In the genomic region with DNA sequence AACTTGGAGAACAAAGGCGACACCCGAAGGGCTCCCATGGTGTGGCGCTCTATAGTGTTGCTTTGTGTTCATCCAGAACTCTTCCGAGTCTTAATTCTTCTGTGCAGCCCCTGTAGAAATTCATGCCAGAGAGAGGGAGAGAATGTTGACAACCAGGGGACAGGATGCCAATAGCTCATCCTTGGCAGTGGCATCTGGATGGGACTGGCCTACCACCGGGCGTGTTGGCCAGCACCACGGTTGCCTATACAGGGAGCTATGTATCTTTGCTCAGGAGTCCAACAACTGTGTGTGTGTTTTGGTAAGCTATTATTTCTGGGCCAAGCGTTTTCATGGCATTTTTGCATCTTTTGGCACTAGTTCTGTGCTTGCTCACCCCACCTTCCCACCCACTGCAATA, we compare ENCODE assay signal across 21 mouse cellular contexts.
DNase-seq lines count a peak whose midpoint lies in the region; ATAC-seq and TF ChIP-seq lines count a peak whose summit lies in the region.
"Had no signal": no experiment of that assay in that cellular context is flagged by ENCODE, and none has a peak within 500 bp of the region (broad histone marks: within the 10 kb centered on the region; RNA-seq: fewer than 3 reads in every experiment).

No protein-coding gene starts in this region.

- no peak for TF ChIP-seq CTCF in hindbrain, postnatal 0 days (IDR thresholded peaks at IDR 0.05; ENCODE audit: low read depth)
- peak; percentile 25; the same call in 1 of the 2 replicates for TF ChIP-seq CTCF in liver, adult 2 months (IDR thresholded peaks at IDR 0.05; ENCODE audit: low read depth, low read length)
- no peak for TF ChIP-seq CTCF in stomach, postnatal 0 days (IDR thresholded peaks at IDR 0.05; ENCODE audit: low read depth)

- DNase-seq in cerebellum, postnatal 14 days, result peak; percentile 11 to 25
- DNase-seq in cerebellum, adult 8-10 months, result no peak
- peak; percentile 19 for DNase-seq in hindbrain, postnatal 0 days (ENCODE audit: low spot score)
- no peak for DNase-seq in hindbrain, embryonic 11.5 days (ENCODE audit: low spot score)
- DNase-seq in liver, adult 2 months (ENCODE audit: extremely low read depth, low read depth, low spot score), result no peak
- no peak for DNase-seq in liver, embryonic 11.5 days (ENCODE audit: low spot score)
- DNase-seq in stomach, postnatal 0 days (ENCODE audit: low spot score), result no peak
- DNase-seq: adrenal gland, postnatal 25 days; gastrocnemius, adult 2 months; gastrocnemius, postnatal 36 days; heart, adult 2 months; kidney, adult 11 months; layer of hippocampus, postnatal 36 days; liver had no signal

- H3K9ac ChIP-seq in hindbrain, postnatal 0 days (replicated peaks; ENCODE audit: low read length), result no peak overlapping the region
- no peak overlapping the region for H3K9ac ChIP-seq in hindbrain, embryonic 11.5 days (ENCODE audit: low read depth, low read length)
- no peak overlapping the region for H3K9ac ChIP-seq in liver, adult 2 months (ENCODE audit: low read depth, low read length)
- H3K9ac ChIP-seq in liver, embryonic 11.5 days (ENCODE audit: low read depth, low read length), result no peak overlapping the region
- H3K9ac ChIP-seq in stomach, postnatal 0 days (ENCODE audit: low read length), result no peak overlapping the region
- H3K9ac ChIP-seq: embryonic facial prominence, embryonic 15.5 days; forebrain, embryonic 13.5 days; heart, embryonic 12.5 days; lung, embryonic 15.5 days; midbrain, embryonic 12.5 days; neural tube, embryonic 13.5 days had no signal

- no peak overlapping the region for H3K4me3 ChIP-seq in hindbrain, postnatal 0 days (ENCODE audit: low read length)
- no peak overlapping the region for H3K4me3 ChIP-seq in hindbrain, embryonic 11.5 days (ENCODE audit: low read depth, low read length)
- H3K4me3 ChIP-seq in liver, adult 2 months (ENCODE audit: insufficient read depth, low read depth, low read length), result no peak overlapping the region
- no peak overlapping the region for H3K4me3 ChIP-seq in liver, embryonic 11.5 days (ENCODE audit: low read depth, low read length)
- H3K4me3 ChIP-seq in stomach, postnatal 0 days (ENCODE audit: low read depth, low read length), result no peak overlapping the region
- H3K4me3 ChIP-seq: embryonic facial prominence, embryonic 10.5 days; embryonic facial prominence, embryonic 15.5 days; forebrain, embryonic 13.5 days; gastrocnemius, adult 2 months; heart, adult 2 months; heart, embryonic 12.5 days; lung, embryonic 15.5 days; midbrain, embryonic 12.5 days; neural tube, embryonic 13.5 days had no signal

- no peaks in the 10 kb centered on the region for H3K27me3 ChIP-seq in hindbrain, postnatal 0 days (ENCODE audit: insufficient read depth, low read length)
- no peaks in the 10 kb centered on the region for H3K27me3 ChIP-seq in hindbrain, embryonic 11.5 days (ENCODE audit: control insufficient read depth, insufficient read depth, low read length)
- H3K27me3 ChIP-seq in liver, adult 2 months (ENCODE audit: control insufficient read depth, insufficient read depth, low read length), result no peaks in the 10 kb centered on the region
- no peaks in the 10 kb centered on the region for H3K27me3 ChIP-seq in liver, embryonic 11.5 days (replicated peaks; ENCODE audit: control insufficient read depth, insufficient read depth, low read length)
- H3K27me3 ChIP-seq in stomach, postnatal 0 days (ENCODE audit: control insufficient read depth, insufficient read depth, low read length), result no peaks in the 10 kb centered on the region
- H3K27me3 ChIP-seq: embryonic facial prominence, embryonic 15.5 days; heart, embryonic 12.5 days; lung, embryonic 15.5 days had no signal

- H3K4me2 ChIP-seq in hindbrain, postnatal 0 days (ENCODE audit: low read depth, low read length), result no peak overlapping the region
- no peak overlapping the region for H3K4me2 ChIP-seq in hindbrain, embryonic 11.5 days (replicated peaks; ENCODE audit: low read depth, low read length)
- H3K4me2 ChIP-seq in liver, embryonic 11.5 days, result no peak overlapping the region
- no peak overlapping the region for H3K4me2 ChIP-seq in stomach, postnatal 0 days (replicated peaks; ENCODE audit: low read depth)
- H3K4me2 ChIP-seq: embryonic facial prominence, embryonic 15.5 days; forebrain, embryonic 13.5 days; heart, embryonic 12.5 days; lung, embryonic 15.5 days; midbrain, embryonic 12.5 days; neural tube, embryonic 13.5 days had no signal

- H3K27ac ChIP-seq in hindbrain, postnatal 0 days, result no peak overlapping the region
- no peak overlapping the region for H3K27ac ChIP-seq in hindbrain, embryonic 11.5 days (ENCODE audit: low read depth, low read length)
- no peak overlapping the region for H3K27ac ChIP-seq in liver, adult 2 months (replicated peaks; ENCODE audit: insufficient read depth, low read depth, low read length)
- H3K27ac ChIP-seq in liver, embryonic 11.5 days (ENCODE audit: low read depth, low read length), result no peak overlapping the region
- no peak overlapping the region for H3K27ac ChIP-seq in stomach, postnatal 0 days (replicated peaks)
- H3K27ac ChIP-seq: embryonic facial prominence, embryonic 10.5 days; embryonic facial prominence, embryonic 15.5 days; forebrain, embryonic 13.5 days; gastrocnemius, adult 2 months; heart, adult 2 months; lung, embryonic 15.5 days; midbrain, embryonic 12.5 days; neural tube, embryonic 13.5 days had no signal

- peak; percentile 71 for ATAC-seq in hindbrain, postnatal 0 days
- no peak for ATAC-seq in hindbrain, embryonic 11.5 days (ENCODE audit: low FRiP score)
- no peak for ATAC-seq in liver, embryonic 11.5 days (replicated peaks; ENCODE audit: low FRiP score)
- no peak for ATAC-seq in stomach, postnatal 0 days (ENCODE audit: low FRiP score, low TSS enrichment)
- ATAC-seq: forebrain, embryonic 13.5 days had no signal

- no peaks in the 10 kb centered on the region for H3K79me2 ChIP-seq in liver, adult 2 months (ENCODE audit: control insufficient read depth, insufficient read depth, low read length)

- WGBS in hindbrain, postnatal 0 days, result 68% methylated on average over 8 of the region's 8 CpGs
- WGBS in hindbrain, embryonic 11.5 days, result 89% methylated on average over 8 of the region's 8 CpGs
- 82% methylated on average over 8 of the region's 8 CpGs for WGBS in liver, adult 2 months
- WGBS in liver, embryonic 11.5 days, result 84% methylated on average over 8 of the region's 8 CpGs
- WGBS in stomach, postnatal 0 days, result 92% methylated on average over 8 of the region's 8 CpGs

- no peak for TF ChIP-seq EP300 in stomach, postnatal 0 days (optimal IDR thresholded peaks at IDR 0.05)

- no peaks in the 10 kb centered on the region for H3K9me3 ChIP-seq in hindbrain, postnatal 0 days (ENCODE audit: low read length)
- no peaks in the 10 kb centered on the region for H3K9me3 ChIP-seq in hindbrain, embryonic 11.5 days (ENCODE audit: control insufficient read depth, low read length)
- no peaks in the 10 kb centered on the region for H3K9me3 ChIP-seq in liver, embryonic 11.5 days (ENCODE audit: control insufficient read depth, low read length)
- no peaks in the 10 kb centered on the region for H3K9me3 ChIP-seq in stomach, postnatal 0 days (ENCODE audit: control insufficient read depth, low read length)
- H3K9me3 ChIP-seq: embryonic facial prominence, embryonic 10.5 days; embryonic facial prominence, embryonic 15.5 days; forebrain, embryonic 13.5 days; heart, embryonic 12.5 days; lung, embryonic 15.5 days; midbrain, embryonic 12.5 days; neural tube, embryonic 13.5 days had no signal

- H3K36me3 ChIP-seq in hindbrain, postnatal 0 days (ENCODE audit: insufficient read depth, low read length), result no peaks in the 10 kb centered on the region
- H3K36me3 ChIP-seq in hindbrain, embryonic 11.5 days (ENCODE audit: control insufficient read depth, insufficient read depth, low read length), result no peaks in the 10 kb centered on the region
- no peaks in the 10 kb centered on the region for H3K36me3 ChIP-seq in liver, adult 2 months (ENCODE audit: control insufficient read depth, insufficient read depth, low read length)
- no peaks in the 10 kb centered on the region for H3K36me3 ChIP-seq in liver, embryonic 11.5 days (ENCODE audit: control insufficient read depth, insufficient read depth, low read length)
- H3K36me3 ChIP-seq in stomach, postnatal 0 days (ENCODE audit: control insufficient read depth, insufficient read depth, low read length), result no peaks in the 10 kb centered on the region
- H3K36me3 ChIP-seq: embryonic facial prominence, embryonic 10.5 days; embryonic facial prominence, embryonic 15.5 days; heart, embryonic 12.5 days; lung, embryonic 15.5 days; midbrain, embryonic 12.5 days; neural tube, embryonic 13.5 days had no signal

- TF ChIP-seq POLR2A in liver, adult 2 months (IDR thresholded peaks at IDR 0.05; ENCODE audit: extremely low read depth, insufficient read depth, low read length), result no peak

- H3K4me1 ChIP-seq in hindbrain, postnatal 0 days (ENCODE audit: insufficient read depth, low read length), result no peaks in the 10 kb centered on the region
- no peaks in the 10 kb centered on the region for H3K4me1 ChIP-seq in hindbrain, embryonic 11.5 days (replicated peaks; ENCODE audit: control insufficient read depth, insufficient read depth, low read length)
- no peaks in the 10 kb centered on the region for H3K4me1 ChIP-seq in liver, adult 2 months (ENCODE audit: control insufficient read depth, insufficient read depth, low read length)
- H3K4me1 ChIP-seq in liver, embryonic 11.5 days (replicated peaks; ENCODE audit: control insufficient read depth, insufficient read depth, low read length), result no peaks in the 10 kb centered on the region
- no peaks in the 10 kb centered on the region for H3K4me1 ChIP-seq in stomach, postnatal 0 days (replicated peaks; ENCODE audit: control insufficient read depth, insufficient read depth)
- H3K4me1 ChIP-seq: embryonic facial prominence, embryonic 10.5 days; embryonic facial prominence, embryonic 15.5 days; forebrain, embryonic 13.5 days; heart, embryonic 12.5 days; lung, embryonic 15.5 days; midbrain, embryonic 12.5 days; neural tube, embryonic 13.5 days had no signal

Comparison
In these comparisons a context has a peak if more than half of its experiments do, and no peak if none do; other contexts are left out.
1. DNase-seq: peak in cerebellum, postnatal 14 days (2 of 2) and hindbrain, postnatal 0 days (single experiment); none in cerebellum, adult 8-10 months (single experiment), hindbrain, embryonic 11.5 days (single experiment), liver, adult 2 months (single experiment), liver, embryonic 11.5 days (single experiment) and stomach, postnatal 0 days (single experiment).